Mouse (Mus musculus) stomach, postnatal 0 days (tissue): ENCODE measurements around the gene Mtmr6.

Experiments used
- CTCF ChIP-seq: IDR thresholded peaks from 2 replicates; pipeline ENCODE4 v1.5.1; 2016; ENCODE audit warnings: antibody characterized with exemption, low read depth, mild to moderate bottlenecking, moderate library complexity
- EP300 ChIP-seq: optimal IDR thresholded peaks from 2 replicates; pipeline ENCODE3; 2016; ENCODE audit warnings: antibody characterized with exemption

- TF ChIP-seq CTCF (no peak), EP300 (no peak)
Measured at GRCm38 (mm10) chr14:60290363-60290762, 25.3 kb downstream of the Mtmr6 start.
